Mouse (Mus musculus) mouse trophoblast stem cell (cell line): ENCODE data around the gene Zfp128.
"Not testable (repeated sequence)": the region's sequence is repeated elsewhere in the genome, so short reads cannot be mapped to it uniquely, and the experiment has no call there.

Source experiments
- in situ Hi-C, 2 experiments: fragments of 300-500 bp; cut with MseI, MboI; formaldehyde crosslinking; loops; 2 replicates in 1 of 2; 3 replicates in 1 of 2; pipeline ENCODE4 v1.15.1; 2025

Gene Zfp128

DNA sequence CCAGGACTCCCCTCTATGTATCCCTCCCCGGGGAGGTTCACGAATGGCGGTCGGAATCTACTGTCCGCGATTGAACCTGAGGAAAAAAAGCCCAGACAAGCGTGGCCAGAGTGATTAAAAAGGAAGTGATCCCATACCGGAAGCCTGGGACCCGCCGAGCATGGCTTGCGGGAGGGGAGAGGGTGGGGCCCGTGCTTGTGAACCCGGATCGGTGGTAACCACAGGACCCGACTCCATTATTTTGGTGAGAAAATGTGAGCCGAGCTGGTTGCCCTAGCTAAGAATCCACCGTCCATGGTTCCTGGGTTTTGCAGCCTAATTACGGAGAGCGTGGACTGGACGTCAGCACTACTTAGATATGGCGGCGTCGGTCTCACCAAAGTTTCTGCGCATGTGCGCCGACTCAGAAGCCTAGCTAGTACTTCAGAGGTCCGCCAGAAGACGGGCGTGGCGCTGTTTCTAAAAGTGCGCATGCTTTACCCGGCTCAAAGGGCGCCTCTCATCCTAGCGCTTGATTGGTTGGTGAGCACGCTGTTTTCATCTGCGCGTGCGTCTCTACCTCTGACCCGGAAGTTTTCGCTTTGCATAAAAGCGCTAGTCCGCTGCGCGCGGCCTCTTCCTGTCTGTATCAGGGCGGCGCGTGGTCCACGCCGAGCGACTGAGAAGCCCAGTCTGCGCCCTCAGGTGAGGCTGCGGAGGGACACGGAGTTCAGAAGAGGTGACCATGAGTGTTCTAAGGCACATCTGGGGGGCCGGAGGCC is 40.9 kb downstream of the Zfp128 start, which contains the start of gene Rps5:
Gene Rps5, plus strand, starts transcription at position 586 of the 761 bp plus-strand sequence.
- in situ Hi-C loops: no loop called here

DNA sequence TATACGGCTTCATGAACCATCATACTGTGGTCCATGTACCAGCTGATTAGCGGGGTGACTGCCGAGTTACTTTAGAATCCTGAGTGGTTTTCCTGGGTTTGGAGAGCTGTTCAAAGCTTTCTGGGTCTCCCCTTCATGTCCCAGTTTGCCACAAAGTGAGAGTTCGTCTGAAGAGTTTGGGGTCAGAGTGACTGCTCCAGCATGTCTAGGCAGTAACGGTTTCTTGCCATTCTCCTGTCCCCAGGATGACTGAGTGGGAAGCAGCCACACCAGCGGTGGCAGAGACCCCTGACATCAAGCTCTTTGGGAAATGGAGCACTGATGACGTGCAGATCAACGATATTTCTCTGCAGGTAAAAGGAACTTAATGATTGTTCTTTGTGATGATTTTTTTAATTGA is 41.8 kb downstream of the Zfp128 start:
- in situ Hi-C loops: no loop called here

GRCm38 (mm10) chr7:12926316-12926715 is 45.3 kb downstream of the Zfp128 start:
- in situ Hi-C loops: no loop called here

GRCm38 (mm10) chr7:12927191-12927680 is 46.3 kb downstream of the Zfp128 start, which contains the start of gene Rnf225:
Gene Rnf225, plus strand, starts transcription at chr7:12927416.
- in situ Hi-C loops: no loop called here

DNA sequence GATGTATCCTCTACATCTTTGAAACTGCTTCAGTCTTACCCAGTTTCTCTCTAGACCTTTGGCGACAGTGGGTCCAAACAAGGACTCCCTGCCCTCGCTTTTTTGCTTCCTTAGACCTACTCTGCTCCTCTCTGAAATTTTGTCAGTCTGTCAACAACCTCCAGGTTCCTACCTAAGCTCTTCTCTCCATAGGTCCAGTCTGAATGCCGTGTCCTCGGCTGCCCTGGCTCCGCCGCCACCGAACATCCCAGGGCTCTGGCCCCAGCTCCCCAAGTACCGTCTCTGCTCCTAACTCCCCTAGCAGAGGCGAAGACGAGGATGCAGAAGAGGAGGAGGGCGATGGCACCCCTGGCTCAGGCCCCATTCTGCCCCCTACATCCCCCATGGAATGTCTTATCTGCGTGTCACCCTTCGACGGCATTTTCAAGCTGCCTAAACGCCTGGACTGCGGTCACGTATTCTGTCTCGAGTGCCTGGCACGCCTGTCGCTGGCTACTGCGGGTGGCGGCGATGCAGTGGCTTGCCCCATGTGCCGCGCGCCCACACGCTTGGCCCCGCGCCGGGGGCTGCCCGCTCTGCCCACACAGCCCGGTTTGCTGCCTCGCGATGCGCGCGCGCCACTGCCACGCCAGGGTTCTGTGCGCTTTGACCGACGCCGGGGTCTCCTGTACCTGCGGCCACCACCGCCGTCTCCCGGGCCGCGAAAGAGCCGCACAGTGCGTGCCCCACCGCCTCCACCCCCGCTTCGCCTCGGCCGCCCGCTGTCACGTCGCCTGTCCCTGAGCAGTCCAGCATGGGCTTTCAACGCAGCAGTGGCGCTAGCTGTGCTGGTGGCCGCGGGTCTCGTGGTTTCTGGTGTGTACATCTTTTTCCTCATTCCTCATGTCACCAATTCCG is 47.0 kb downstream of the Zfp128 start:
- in situ Hi-C loops: no loop called here

DNA sequence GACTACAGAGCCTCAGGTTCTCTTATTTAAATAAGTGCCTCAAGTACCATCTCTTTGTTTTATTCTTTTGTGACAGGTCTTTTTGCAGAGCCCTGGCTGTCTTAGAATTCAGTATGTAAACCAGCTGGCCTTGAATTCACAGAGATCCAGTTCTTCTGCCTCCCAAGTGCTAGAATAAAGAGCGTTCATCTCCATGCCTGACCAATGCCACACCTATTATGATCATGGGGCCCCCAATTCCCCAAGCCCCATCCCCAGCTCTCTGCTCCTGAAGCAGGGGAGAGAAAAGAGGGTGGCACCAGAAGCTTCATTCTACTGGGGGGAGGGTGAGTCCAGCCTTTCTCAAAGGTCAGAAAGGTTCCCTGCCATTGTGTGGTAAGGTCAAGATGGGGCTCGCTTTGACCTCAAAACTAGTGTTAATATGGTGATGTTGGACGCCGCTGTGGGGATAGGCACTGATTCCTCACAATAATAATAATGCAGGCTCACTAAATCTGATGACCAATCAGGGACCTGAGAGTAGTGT is 52.7 kb downstream of the Zfp128 start:
- in situ Hi-C loops: no loop called here

DNA sequence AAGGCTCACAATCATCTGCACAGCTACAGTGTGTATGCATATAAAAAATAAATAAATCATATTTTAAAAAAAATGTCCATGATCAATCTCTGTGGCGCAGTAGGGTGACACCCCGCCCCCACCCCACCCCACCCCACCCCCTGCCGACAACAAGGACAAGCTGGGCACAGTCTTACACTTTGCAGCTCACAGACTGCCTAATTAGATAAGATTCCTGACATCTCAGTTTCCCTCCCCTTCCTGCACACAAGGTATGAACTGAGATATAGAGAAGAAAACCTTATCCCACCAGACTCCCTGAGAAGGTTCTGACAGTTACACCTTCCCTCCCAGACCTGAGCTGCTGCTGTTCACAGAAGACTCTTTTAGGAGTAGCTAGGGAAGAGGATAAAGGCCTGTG is 53.8 kb downstream of the Zfp128 start:
- in situ Hi-C loops: no loop called here

GRCm38 (mm10) chr7:12937254-12937803 is 56.4 kb downstream of the Zfp128 start:
- in situ Hi-C loops: not testable (repeated sequence)

- in situ Hi-C loops: no loop called here
These were observed 59.6 kb downstream of the Zfp128 start for GRCm38 (mm10) chr7:12940599-12940998.
